Mouse (Mus musculus): ENCODE data around the gene Gngt1.

Gngt1 gene

DNA sequence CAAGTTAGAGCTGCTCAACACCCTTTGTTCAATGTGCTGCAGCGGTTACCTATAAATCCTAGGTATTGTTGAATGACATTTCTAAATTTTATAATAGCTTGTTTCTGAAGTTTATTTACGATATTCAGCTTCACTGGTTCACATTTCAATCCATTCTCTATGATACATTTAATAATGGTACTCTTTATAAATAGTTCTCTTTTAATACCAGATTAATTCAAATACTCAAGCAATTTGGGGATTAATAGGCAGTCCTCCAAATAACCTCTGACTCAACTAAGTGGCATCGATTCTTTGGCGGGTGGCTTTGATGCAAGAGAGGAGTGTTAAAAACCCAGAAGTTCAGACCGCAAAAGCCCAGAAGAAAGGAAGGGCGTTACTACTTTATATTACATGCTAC, at the start of gene Gngt1:
Gene Gngt1 (plus strand): TSS at position 301 of the 400 bp plus-strand sequence.
- no peak for DNase-seq

DNA sequence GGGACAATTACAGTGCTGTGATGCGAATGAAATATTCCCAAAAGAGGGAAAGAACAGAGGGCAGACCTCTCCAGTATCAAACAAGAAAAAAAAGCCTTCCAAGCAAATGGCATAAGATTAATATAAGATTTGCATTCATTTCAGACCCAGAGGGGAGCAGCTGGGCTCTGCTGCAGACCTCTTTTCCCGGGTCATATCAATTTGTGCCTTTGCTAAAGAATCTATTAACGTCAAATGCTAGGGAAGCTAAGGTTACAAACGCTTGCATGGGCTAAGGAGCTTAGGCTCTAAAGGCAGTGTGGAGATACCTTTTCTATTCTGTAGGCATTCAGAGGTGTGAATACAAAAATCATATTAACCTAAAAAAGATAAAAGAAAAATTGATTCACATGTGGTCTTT, 38.6 kb upstream of the Gngt1 start:
- DNase-seq, result no peak

DNA sequence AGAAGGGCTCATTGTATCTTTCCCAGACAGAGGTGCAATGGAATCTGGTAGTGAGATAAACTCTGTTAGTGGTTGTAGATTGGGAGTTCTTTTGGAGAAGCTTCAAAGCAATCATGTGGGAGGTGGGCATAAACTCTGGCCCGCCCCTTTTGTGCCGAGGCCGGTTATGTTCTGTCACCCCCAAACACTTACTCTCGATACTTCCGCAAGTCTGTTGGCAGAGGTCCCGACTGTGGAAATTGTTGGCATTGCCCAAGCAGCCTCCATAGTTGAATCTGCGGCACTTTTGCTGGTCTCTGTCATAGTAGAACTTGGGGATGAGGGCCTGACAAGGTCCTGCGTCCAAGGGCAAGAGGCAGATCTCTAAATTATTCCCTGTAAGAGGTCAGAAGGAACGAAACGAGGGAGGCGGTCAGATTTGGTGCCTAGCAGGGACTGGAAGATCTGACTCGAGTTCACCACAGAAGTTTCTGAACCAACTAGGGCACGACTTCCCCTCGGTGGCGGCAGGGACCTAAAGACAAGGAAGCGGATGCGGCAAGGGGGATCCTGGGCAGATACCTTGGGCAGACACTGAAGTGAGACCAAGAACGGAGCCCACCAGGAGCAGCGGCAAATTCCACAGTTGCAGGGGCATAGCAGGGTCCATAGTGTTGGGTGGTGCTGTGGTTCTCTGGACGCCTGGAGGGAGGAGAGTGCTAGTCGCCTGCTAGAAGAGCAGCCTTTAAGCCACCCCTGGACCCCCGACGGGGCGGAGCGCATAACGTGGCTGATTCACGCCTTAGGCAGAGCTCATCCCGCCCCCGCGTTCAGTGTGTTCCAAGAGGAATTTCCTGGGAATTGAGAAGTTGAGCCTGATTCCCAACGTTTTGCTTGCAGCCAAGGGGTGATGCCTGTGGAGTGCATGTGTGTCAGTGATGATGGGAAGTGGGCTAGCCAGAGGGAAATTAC, 25.6 kb upstream of the Gngt1 start:
- DNase-seq, result peak; percentile 3

DNA sequence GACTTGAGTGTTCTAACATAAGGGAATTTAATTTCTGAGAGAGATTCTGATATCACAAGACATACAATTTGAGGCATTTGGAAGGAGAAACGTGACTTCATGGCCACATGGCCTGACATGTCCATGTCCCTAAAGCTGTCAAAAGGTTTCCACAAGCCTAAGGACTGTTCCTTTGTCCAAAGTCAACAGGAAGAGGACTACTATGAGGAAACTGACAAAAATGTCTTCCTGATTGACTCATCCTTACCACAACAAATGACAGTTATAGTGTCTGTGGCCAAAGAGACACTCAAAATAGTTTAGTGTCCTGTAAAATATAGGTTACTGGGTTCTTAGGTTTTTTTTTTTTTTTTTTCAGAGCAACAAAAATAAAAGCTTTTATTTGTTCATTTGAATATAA, 19.9 kb upstream of the Gngt1 start:
- DNase-seq, result no peak

DNA sequence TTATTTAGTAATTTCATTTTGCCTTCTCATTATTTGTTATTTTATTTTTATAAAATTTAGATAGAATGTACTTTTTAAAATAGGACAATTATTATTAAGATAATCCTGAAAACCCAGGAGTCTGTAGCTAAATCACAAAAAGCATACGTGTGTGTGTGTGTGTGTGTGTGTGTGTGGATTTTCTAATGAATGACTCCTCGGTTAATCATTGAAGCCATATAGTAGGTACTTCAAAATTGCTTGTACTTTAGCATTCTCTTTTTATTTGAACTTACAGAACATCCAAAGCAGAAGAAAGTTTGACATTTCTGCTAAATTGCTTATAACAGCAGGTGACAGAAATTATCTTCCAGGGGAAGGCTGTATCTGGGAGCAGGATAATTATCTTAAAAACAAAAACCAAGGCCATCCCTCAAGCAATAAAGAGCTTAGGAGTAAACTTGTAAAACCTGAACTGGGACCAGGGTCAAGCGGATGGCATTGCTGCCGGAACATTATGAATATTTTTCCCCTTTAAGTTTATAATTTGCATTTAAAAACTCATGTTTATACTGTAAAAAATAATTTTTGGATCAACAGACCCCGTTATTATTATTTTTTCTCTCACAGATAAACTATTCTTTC, 10.8 kb upstream of the Gngt1 start:
- DNase-seq, result no peak

DNA sequence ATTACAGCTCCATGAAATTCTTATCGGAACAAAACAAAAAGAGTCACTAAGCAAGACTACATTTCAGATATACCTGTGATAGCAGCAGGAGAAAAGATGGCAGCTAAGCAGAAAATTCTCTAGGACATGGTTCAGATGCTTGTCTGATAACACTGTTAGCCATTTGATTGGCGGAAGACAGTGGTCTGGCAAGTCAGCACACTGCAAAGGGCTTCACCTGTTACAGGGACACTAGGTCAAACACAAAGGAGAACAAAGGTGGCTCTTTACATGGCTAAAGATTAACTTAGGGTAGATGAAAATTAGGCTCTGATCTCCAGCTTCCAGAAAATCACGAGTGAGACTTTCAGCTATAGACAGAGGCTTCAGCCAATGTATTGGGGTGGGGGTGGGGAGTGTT, 4.8 kb upstream of the Gngt1 start, which contains the start of gene Tfpi2:
Gene Tfpi2 (minus strand): TSS at position 170 of the 400 bp plus-strand sequence.
- no peak for DNase-seq

DNA sequence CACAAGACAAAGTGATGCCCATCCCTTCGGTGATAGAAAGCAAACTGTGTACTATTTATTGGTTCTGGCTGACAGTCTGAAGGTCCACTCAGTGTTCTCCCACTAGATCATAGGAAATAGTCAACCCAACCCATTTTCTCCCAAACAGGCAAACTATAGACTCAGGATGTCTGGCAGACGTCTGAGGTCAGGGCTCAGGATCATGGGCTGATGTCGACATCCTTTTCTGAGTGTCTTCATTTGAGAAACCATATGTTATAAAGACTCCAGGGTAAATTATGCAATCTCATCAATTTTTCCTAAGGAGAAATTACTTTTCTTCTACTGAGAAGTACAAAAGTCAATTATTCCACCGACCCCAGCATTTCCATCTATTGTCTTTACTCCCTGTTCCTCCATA, 4.5 kb downstream of the Gngt1 start:
- DNase-seq, result no peak

DNA sequence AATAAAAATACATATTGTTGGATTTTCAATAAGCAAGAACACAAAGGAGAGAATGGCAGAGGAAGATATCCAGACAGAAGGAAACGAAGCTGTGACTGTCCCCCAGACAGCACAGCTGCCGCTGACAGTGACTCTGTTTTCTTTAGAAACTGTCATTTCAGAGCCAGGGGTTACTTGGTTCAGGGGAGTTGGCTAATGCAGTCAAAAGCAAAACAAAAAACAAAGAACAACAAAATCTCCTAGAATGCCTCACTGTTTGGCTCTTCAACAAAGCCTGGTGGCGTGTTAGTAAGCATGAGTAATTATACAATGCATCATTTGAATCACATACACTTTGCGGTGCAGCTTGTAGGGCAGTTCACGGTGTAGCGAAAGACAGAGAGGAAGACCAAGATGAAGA, 5.7 kb downstream of the Gngt1 start:
- no peak for DNase-seq

DNA sequence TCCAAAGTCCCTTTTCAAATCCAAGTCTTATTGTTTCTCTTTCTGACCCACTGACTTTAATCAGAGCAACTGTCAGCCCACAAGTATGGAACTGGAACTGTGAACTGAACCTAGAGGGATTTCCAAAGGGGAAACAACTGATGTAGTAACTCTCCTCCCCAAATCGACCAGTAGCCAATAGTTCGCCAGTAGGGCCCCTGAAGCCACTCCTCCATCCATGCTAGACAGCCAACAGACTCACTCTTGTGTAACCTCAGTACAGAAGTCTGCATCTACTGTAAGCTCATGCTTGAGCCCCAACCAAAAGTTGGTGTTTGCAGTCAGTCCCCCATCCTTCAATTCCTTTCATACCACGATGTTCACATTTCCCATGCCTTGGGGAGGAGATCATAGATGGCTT, 7.1 kb downstream of the Gngt1 start:
- DNase-seq, result no peak

DNA sequence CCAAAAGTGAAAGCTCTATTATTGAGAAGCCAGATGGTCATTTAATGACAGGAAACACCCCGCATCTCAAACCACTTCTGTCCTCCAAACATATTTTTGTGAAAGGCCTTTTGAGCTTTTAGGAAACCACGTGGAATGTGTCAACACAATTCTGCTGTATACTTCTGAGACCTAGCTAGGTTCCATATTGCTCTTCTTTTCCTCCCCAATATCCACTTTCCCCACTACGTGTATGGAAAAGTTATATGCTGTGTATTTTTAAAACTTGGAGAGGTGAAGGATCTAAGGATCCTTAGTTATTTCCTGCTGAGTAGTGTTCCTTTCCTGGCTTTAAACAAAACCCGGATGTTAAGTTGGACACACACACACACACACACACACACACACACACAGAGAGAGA, 9.9 kb downstream of the Gngt1 start:
- DNase-seq, result no peak

DNA sequence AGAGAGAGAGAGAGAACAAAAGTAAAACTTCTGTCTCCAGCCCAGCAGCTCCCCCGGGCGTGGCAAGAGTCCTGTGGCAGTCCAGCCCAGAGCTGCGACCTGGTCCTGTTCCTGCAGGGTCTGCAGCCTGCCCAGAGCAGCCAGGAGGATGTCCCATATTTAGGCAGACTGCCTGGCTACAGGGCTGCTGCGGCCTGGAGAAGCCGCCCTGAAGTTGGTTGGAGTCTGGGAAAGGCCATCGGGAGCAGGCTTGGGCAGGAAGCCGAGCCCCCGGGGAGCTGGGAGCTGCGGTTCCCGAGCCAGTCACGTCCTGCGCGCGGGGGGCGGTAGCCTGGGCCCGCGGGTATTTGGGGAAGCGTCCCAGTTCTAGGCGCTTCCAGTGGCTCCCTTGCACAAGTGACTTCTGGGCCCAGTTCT, 10.3 kb downstream of the Gngt1 start, which contains the start of gene Gng11:
Gene Gng11 (plus strand): TSS at position 15 of the 417 bp plus-strand sequence.
- DNase-seq, result peak; percentile 25

DNA sequence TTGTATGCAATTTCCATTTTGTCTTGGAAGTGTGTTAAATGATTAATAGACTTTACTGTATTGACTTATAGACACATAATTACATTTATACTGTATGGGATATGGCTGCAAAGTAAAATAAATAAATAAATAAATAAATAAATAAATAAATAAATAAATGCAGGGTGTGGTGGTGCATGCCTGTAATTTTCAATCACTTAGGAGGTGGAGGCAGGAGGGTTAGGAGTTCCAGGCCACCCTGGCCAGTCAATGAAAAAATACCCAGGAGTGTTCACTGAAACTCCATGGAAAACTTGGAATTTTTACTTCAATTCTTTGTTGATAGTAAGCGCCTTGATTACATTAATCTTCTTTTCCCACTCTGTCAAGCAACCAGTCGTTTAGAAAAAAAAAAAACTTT, 11.2 kb downstream of the Gngt1 start:
- no peak for DNase-seq

DNA sequence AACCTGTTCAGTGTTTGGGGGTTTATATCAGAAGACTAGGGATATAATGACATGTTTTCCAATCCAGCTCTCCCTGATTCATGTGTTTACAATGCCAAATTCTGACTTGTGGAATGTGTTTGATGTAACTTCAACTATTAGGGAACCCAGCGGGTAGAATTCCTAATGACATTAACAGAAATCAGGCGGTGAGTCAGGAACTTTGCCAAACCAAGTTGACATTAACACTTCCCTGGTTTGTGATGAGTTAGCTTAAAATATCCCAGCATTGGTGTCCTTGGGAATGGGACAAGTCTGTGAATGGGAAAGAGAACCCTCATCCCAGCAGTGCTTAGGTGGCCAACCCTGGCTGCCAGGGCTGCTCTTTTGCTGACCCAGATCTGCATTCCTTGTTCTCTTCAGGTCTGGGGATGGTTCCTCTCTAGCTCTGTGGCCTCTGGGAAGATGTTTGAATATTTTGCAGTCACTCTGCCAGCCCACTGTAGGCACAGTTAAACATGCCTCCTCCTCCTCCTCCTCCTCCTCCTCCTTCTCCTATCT, 15.0 kb downstream of the Gngt1 start:
- DNase-seq, result no peak

DNA sequence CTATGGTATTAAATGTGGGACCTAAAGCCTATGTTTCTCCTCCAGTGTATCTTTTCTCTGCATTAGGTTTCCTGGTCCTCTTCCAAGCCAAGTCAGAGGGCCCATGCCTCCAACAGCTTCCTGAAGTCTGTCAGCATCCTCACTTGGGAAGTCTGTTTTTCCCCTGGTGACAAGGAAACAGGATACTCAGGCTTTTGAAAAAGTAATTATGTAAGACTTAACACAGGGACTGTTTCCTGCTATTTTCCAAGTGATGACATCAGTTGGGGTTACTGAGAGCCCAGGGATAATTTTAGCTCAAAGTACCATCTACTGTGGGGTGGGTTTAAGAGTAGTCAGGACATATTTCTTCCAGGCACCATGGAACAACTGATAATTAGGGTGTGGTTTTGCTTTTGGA, 16.0 kb downstream of the Gngt1 start:
- no peak for DNase-seq

DNA sequence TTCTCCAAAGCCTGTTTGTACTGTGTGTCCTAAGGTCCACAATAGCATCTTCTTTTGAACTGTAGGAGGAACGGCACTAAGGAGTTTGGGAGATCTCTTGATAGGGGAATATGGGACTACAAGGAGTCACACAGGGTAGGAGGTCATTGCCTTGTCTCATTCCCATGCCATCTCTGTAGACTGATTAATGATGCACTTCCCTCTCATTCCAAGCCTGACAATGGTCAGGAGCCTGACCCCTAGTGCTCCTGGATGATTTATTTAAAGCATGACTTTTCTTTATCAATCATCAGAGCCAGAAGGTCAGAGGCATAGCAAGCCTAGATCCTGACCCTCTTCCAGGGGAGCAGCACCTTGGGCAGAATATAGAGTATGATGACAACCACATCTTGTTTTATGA, 29.1 kb downstream of the Gngt1 start:
- DNase-seq, result no peak

DNA sequence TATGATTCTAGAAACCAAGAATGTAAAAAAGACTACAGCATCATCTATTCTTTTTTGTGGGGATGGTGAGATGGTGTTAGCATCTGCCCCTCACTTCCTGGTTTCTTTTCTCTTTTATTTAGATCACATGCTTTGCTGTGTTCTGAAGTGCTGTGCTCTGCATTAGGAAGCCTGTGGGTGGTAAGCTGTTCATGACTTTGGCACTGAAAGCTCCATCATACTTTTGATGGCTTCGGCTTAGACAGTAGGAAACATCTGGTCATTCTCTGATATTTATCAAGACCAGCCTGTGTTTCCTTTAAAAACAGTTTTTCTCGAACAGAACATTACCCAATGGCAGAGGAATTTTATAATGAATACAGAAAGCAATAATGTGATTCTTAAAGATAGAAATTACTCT, 32.8 kb downstream of the Gngt1 start:
- no peak for DNase-seq

DNA sequence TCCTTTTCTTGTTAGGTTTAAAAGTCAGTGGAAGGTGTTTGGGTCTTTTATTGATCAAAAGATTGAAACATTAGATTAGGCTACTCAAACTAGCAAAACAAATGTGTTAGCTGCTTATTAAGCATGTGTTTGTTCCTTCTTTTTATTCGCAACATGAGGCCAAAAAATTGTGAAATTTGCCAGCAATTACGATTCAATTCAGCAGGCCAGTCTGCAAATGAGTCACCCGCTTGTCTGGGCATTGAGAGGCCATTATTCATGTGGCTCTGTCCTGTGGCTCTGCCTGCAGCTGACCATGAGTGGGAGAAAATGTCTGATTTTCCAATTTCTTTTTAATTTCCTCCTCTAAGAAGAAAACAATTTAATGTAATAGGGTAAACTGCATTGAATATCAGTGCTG, 37.4 kb downstream of the Gngt1 start:
- no peak for DNase-seq

DNA sequence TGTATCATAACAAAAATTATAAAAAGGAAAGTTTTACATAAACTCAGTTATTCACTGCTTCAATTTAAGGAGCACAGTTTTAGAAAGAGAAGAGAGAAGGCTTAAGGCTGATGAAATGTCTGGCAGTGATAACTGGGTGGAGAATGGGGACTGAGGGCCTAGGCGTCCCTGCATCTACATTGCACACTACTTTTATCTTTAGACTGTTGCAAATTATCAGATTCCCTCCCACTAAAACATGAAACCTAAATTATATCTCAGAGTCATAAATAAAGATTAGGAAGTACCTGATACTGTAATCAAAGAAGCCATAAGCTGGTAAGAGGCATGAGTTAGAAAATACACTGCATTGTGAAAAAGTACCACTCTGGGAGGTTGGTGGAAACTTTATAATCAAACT, 48.2 kb downstream of the Gngt1 start:
- DNase-seq, result no peak
